Mouse (Mus musculus) adrenal gland (tissue): ENCODE data around the gene Rpl23a.

Experiments
- intact Hi-C: fragments of 180-260 bp; cut with DNase I; formaldehyde crosslinking; loops from one replicate; pipeline ENCODE4 v1.15.1; 2025

Rpl23a gene

GRCm38 (mm10) chr11:78170306-78170705, 13.1 kb downstream of the Rpl23a start:
- intact Hi-C loops = no loop called here

- intact Hi-C loops = no loop called here
Measured at GRCm38 (mm10) chr11:78168541-78169468, 14.6 kb downstream of the Rpl23a start.

- intact Hi-C loops = no loop called here
Measured at GRCm38 (mm10) chr11:78167257-78167959, 16.0 kb downstream of the Rpl23a start.

- intact Hi-C loops = no loop called here
Measured at GRCm38 (mm10) chr11:78166640-78167039, 16.7 kb downstream of the Rpl23a start.

GRCm38 (mm10) chr11:78166161-78166560, 17.2 kb downstream of the Rpl23a start:
- intact Hi-C loops = no loop called here

- intact Hi-C loops = no loop called here
Measured at GRCm38 (mm10) chr11:78165761-78166109, 17.6 kb downstream of the Rpl23a start.

GRCm38 (mm10) chr11:78164924-78165760, 18.2 kb downstream of the Rpl23a start, which contains the start of gene Traf4:
TSS of gene Traf4 (minus strand) at chr11:78165589.
- intact Hi-C loops = no loop called here

GRCm38 (mm10) chr11:78164604-78164923, 18.8 kb downstream of the Rpl23a start:
- intact Hi-C loops = no loop called here

- intact Hi-C loops = no loop called here
Measured at GRCm38 (mm10) chr11:78163681-78164603, 19.4 kb downstream of the Rpl23a start.

GRCm38 (mm10) chr11:78163045-78163444, 20.3 kb downstream of the Rpl23a start:
- intact Hi-C loops = no loop called here

GRCm38 (mm10) chr11:78162504-78162903, 20.9 kb downstream of the Rpl23a start:
- intact Hi-C loops = no loop called here

- intact Hi-C loops = no loop called here
Measured at GRCm38 (mm10) chr11:78161968-78162367, 21.4 kb downstream of the Rpl23a start.

- intact Hi-C loops = no loop called here
Measured at GRCm38 (mm10) chr11:78161169-78161568, 22.2 kb downstream of the Rpl23a start.

GRCm38 (mm10) chr11:78160675-78161074, 22.7 kb downstream of the Rpl23a start:
- intact Hi-C loops = no loop called here

- intact Hi-C loops = no loop called here
Measured at GRCm38 (mm10) chr11:78160171-78160570, 23.2 kb downstream of the Rpl23a start.

GRCm38 (mm10) chr11:78159557-78159956, 23.8 kb downstream of the Rpl23a start:
- intact Hi-C loops = loop anchor here (2.0 kb wide), 1 partner anchor 17 kb away; the partner anchor contains the start of genes Nek8 and Tlcd1

- intact Hi-C loops = loop anchor here (2.0 kb wide), 1 partner anchor 18 kb away; the partner anchor contains the start of genes Nek8 and Tlcd1
Measured at GRCm38 (mm10) chr11:78159096-78159495, 24.3 kb downstream of the Rpl23a start.

GRCm38 (mm10) chr11:78156156-78156699, 27.2 kb downstream of the Rpl23a start:
- intact Hi-C loops = no loop called here

- intact Hi-C loops = no loop called here
Measured at GRCm38 (mm10) chr11:78155674-78156073, 27.7 kb downstream of the Rpl23a start.

GRCm38 (mm10) chr11:78153778-78154177, 29.6 kb downstream of the Rpl23a start:
- intact Hi-C loops = loop anchor here (5.0 kb wide), 2 partner anchors 56 to 91 kb away; no protein-coding TSS in a partner anchor
